Mouse (Mus musculus) heart, postnatal 10 days (tissue): ENCODE results near the gene Tpx2. TPM values are rescaled to one million over a fixed set of nuclear protein-coding genes. Genes with fewer than 3 reads are reported as not detected.

Experiments used
- DNase-seq, 2 experiments: peaks; one replicate each; pipeline ENCODE4 v3.0.0; 2021
- intact Hi-C: fragments of 180-260 bp; cut with DNase I; formaldehyde crosslinking; loops from one replicate; pipeline ENCODE4 v1.15.1; 2025
- microRNA-seq, 2 experiments: library from miRNA; unstranded; fragments of <30 nt; microRNA quantifications; one replicate each; pipeline ENCODE4 v1.2.0; 2022
- total RNA-seq, 2 experiments: library from RNA; stranded (reverse); gene quantifications; 2 replicates each; pipeline ENCODE4 v1.2.3; 2021

The Tpx2 gene
- total RNA-seq, 2 experiments from 2014 or later = 16.0 to 17.8 TPM

GRCm38 (mm10) chr2:152939846-152940245 lies 92.1 kb downstream of the Tpx2 start:
- DNase-seq = peak in 1 of 2 experiments; percentile 77
- intact Hi-C loops = no loop called here

GRCm38 (mm10) chr2:152941106-152941505 lies 93.3 kb downstream of the Tpx2 start:
- no peak for DNase-seq
- intact Hi-C loops = no loop called here

- intact Hi-C loops = no loop called here
- DNase-seq = no peak
Observed at GRCm38 (mm10) chr2:152941776-152942175, 94.0 kb downstream of the Tpx2 start.

GRCm38 (mm10) chr2:152942898-152943515 lies 95.2 kb downstream of the Tpx2 start:
- peak in 1 of 2 experiments; percentile 26 for DNase-seq
- intact Hi-C loops = no loop called here

GRCm38 (mm10) chr2:152943568-152943967 lies 95.8 kb downstream of the Tpx2 start:
- intact Hi-C loops = no loop called here
- no peak for DNase-seq

GRCm38 (mm10) chr2:152944013-152944412 lies 96.2 kb downstream of the Tpx2 start:
- intact Hi-C loops = no loop called here
- no peak for DNase-seq

Small RNA genes within 50 kb of the gene (microRNA-seq; reads per million reads assigned to microRNA genes)
- 1.2 to 5.2 reads per million in 2 experiments for gene Mir5622

Other genes starting within 250 kb of the Tpx2 start
- gene Defb45, start 248.6 kb upstream of the Tpx2 start, total RNA-seq = not detected
- not detected for gene Defb36, start 243.6 kb upstream of the Tpx2 start, total RNA-seq
- not detected for gene Defb25, start 224.9 kb upstream of the Tpx2 start, total RNA-seq
- 10 to 100 TPM; 12.9 to 15.3 TPM for gene Rem1, start 221.0 kb upstream of the Tpx2 start, total RNA-seq
- gene H13, start 178.5 kb upstream of the Tpx2 start, total RNA-seq = 10 to 100 TPM; 47.6 to 51.4 TPM
- gene Mcts2, start 160.9 kb upstream of the Tpx2 start, total RNA-seq = 10 to 100 TPM; 17.8 to 19.1 TPM
- 10 to 100 TPM; 72.9 to 84.2 TPM for gene Id1, start 111.7 kb upstream of the Tpx2 start, total RNA-seq
- 10 to 100 TPM; 17.9 to 22.4 TPM for gene Cox4i2, start 93.8 kb upstream of the Tpx2 start, total RNA-seq
- gene Bcl2l1, start 16.2 kb upstream of the Tpx2 start, total RNA-seq = 10 to 100 TPM; 40.0 to 72.4 TPM
- under 1 TPM; 0.25 to 0.38 TPM for gene Mylk2, start 63.4 kb downstream of the Tpx2 start, total RNA-seq
- 10 to 100 TPM in 1 of 2 experiments, 1 to 10 TPM in 1; 9.7 to 10.1 TPM for gene Foxs1, start 85.2 kb downstream of the Tpx2 start, total RNA-seq
- under 1 TPM; 0.15 to 0.65 TPM for gene Dusp15, start 103.7 kb downstream of the Tpx2 start, total RNA-seq
- not detected for gene Ttll9, start 114.5 kb downstream of the Tpx2 start, total RNA-seq
- 10 to 100 TPM; 74.9 to 81.3 TPM for gene Pdrg1, start 167.5 kb downstream of the Tpx2 start, total RNA-seq
- not detected for gene Xkr7, start 183.9 kb downstream of the Tpx2 start, total RNA-seq
- 10 to 100 TPM; 26.9 to 29.1 TPM for gene Ccm2l, start 218.0 kb downstream of the Tpx2 start, total RNA-seq